ENCODE assay signal across 8 mouse cellular contexts in the genomic region with DNA sequence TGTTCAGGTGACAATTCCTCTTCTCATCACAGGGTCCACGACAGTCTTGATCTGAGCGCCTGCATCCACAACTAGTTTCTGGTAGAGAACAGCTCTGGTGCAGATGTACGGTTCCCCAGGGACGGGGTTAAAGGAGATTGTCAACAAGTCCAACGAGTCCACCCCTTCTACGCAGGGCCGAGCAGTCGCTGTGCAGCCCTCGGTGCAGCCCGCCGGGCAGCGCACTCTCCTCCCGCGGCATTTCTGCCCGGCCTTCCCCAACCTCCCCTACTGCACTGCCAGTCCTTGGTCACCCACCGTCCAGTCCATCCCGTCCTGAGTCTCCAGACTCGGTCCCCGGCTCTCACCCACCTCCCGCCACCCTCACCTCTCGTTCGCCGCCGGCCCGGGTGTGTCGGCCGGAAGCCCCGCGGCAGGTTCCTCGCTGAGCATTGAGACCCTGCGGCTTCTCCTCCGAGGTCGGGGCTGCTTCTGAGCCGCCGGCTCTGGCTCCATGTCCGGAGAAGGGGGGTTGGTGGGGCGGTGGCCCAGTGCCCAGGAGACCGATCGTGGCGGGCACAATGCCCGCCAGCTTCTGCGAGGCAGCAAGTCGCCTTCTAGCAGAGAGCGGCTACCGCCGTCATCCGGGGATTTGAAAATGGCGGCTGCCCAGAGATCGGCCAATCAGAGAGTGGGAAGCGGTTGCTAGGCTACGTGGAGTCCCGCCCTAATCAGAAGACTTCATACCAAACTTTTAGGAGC. TPM values are rescaled to one million over a fixed set of nuclear protein-coding genes. Genes with fewer than 3 reads are reported as not detected.
A peak's percentile ranks its signal among the peaks of the same experiment; 100 is the strongest.
DNase-seq lines count a peak whose midpoint lies in the region; ATAC-seq and TF ChIP-seq lines count a peak whose summit lies in the region.

A gene (minus strand): TSS at position 650 of the 741 bp plus-strand sequence.
A gene (plus strand): TSS at position 704 of the 741 bp plus-strand sequence.

- no peak for TF ChIP-seq CTCF in kidney, postnatal 0 days (IDR thresholded peaks at IDR 0.05; ENCODE audit: low read depth)

- H3K4me3 ChIP-seq in heart, embryonic 12.5 days = peak within 1 kb of the TSS; percentile 96
- peak within 1 kb of the TSS; percentile 68 for H3K4me3 ChIP-seq in kidney, postnatal 0 days (replicated peaks; ENCODE audit: low read depth, low read length)
- peak within 1 kb of the TSS; percentile 94 for H3K4me3 ChIP-seq in liver, embryonic 11.5 days (ENCODE audit: low read depth, low read length)
- H3K4me3 ChIP-seq in stomach, embryonic 14.5 days (ENCODE audit: low read depth, low read length) = peak within 1 kb of the TSS; percentile 88

- H3K27ac ChIP-seq in heart, embryonic 12.5 days (ENCODE audit: poor library complexity, severe bottlenecking) = peak within 1 kb of the TSS; percentile 66
- H3K27ac ChIP-seq in kidney, postnatal 0 days = peak within 1 kb of the TSS; percentile 5; the same call in 1 of the 2 replicates
- H3K27ac ChIP-seq in liver, embryonic 11.5 days (ENCODE audit: low read depth, low read length) = peak within 1 kb of the TSS; percentile 41; the same call in 1 of the 2 replicates
- 0 out of 2 replicates have a peak within 1 kb of the TSS, but pooled peaks have one; percentile 16 for H3K27ac ChIP-seq in stomach, embryonic 14.5 days (ENCODE audit: low read length)

- no peaks in the 10 kb centered on the region for H3K27me3 ChIP-seq in heart, embryonic 12.5 days (replicated peaks)
- H3K27me3 ChIP-seq in kidney, postnatal 0 days (ENCODE audit: insufficient read depth, low read length) = no peaks in the 10 kb centered on the region
- no peaks in the 10 kb centered on the region for H3K27me3 ChIP-seq in liver, embryonic 11.5 days (replicated peaks; ENCODE audit: control insufficient read depth, insufficient read depth, low read length)
- no peaks in the 10 kb centered on the region for H3K27me3 ChIP-seq in stomach, embryonic 14.5 days (ENCODE audit: control insufficient read depth, insufficient read depth, low read length)

- peak within 1 kb of the TSS; percentile 88 for H3K4me2 ChIP-seq in heart, embryonic 12.5 days
- H3K4me2 ChIP-seq in kidney, postnatal 0 days (ENCODE audit: low read length) = peak within 1 kb of the TSS; percentile 64
- H3K4me2 ChIP-seq in liver, embryonic 11.5 days = peak within 1 kb of the TSS; percentile 82
- H3K4me2 ChIP-seq in stomach, embryonic 14.5 days (replicated peaks; ENCODE audit: low read depth, low read length) = peak within 1 kb of the TSS; percentile 59

- peak; percentile 91 for DNase-seq in B cell, adult 2 months
- peak; percentile 91 for DNase-seq in brain, adult 2 months (ENCODE audit: low read depth, low spot score)
- peak; percentile 95 for DNase-seq in kidney, postnatal 0 days (ENCODE audit: low spot score)
- DNase-seq in liver, embryonic 11.5 days (ENCODE audit: low spot score) = peak; percentile 91
- DNase-seq in naive thymus-derived CD4-positive, alpha-beta T cell, adult 2 months (ENCODE audit: low read depth) = peak; percentile 94

- H3K4me1 ChIP-seq in heart, embryonic 12.5 days (replicated peaks) = peaks cover 9% of the 10 kb centered on the region
- H3K4me1 ChIP-seq in kidney, postnatal 0 days (replicated peaks; ENCODE audit: insufficient read depth, low read length) = no peaks in the 10 kb centered on the region
- H3K4me1 ChIP-seq in liver, embryonic 11.5 days (replicated peaks; ENCODE audit: control insufficient read depth, insufficient read depth, low read length) = peaks cover 5% of the 10 kb centered on the region; the same call in 1 of the 2 replicates
- H3K4me1 ChIP-seq in stomach, embryonic 14.5 days (ENCODE audit: control insufficient read depth, insufficient read depth, low read length) = 0 out of 2 replicates have a peak, but pooled peaks cover 5% of the 10 kb centered on the region

- peak within 1 kb of the TSS; percentile 92 for H3K9ac ChIP-seq in heart, embryonic 12.5 days
- peak within 1 kb of the TSS; percentile 78 for H3K9ac ChIP-seq in kidney, postnatal 0 days (ENCODE audit: low read depth, low read length)
- peak within 1 kb of the TSS; percentile 93 for H3K9ac ChIP-seq in liver, embryonic 11.5 days (ENCODE audit: low read depth, low read length)
- H3K9ac ChIP-seq in stomach, embryonic 14.5 days (replicated peaks; ENCODE audit: low read depth, low read length) = peak within 1 kb of the TSS; percentile 71

- ATAC-seq in erythroblast, adult 5-6 weeks (replicated peaks; ENCODE audit: low FRiP score, poor library complexity, severe bottlenecking) = peak; percentile 97
- peak; percentile 94 for ATAC-seq in heart, embryonic 12.5 days (ENCODE audit: insufficient number of reproducible peaks, low FRiP score)
- peak; percentile 98 for ATAC-seq in kidney, postnatal 0 days (replicated peaks; ENCODE audit: low FRiP score, low read depth)
- peak; percentile 97 for ATAC-seq in liver, embryonic 11.5 days (replicated peaks; ENCODE audit: low FRiP score)
- peak; percentile 97 for ATAC-seq in stomach, embryonic 14.5 days (ENCODE audit: insufficient number of reproducible peaks, insufficient read depth, low FRiP score, low read depth)

- peaks cover 13% of the 10 kb centered on the region for H3K36me3 ChIP-seq in heart, embryonic 12.5 days
- no peaks in the 10 kb centered on the region for H3K36me3 ChIP-seq in kidney, postnatal 0 days (ENCODE audit: insufficient read depth, low read length)
- peaks cover 16% of the 10 kb centered on the region; the same call in 1 of the 2 replicates for H3K36me3 ChIP-seq in liver, embryonic 11.5 days (ENCODE audit: control insufficient read depth, insufficient read depth, low read length)
- no peaks in the 10 kb centered on the region; the same call in 1 of the 2 replicates for H3K36me3 ChIP-seq in stomach, embryonic 14.5 days (ENCODE audit: control insufficient read depth, insufficient read depth, low read length)

- WGBS in heart, embryonic 12.5 days = under 1% methylated on average over 52 of the region's 52 CpGs
- under 1% methylated on average over 52 of the region's 52 CpGs for WGBS in kidney, postnatal 0 days
- under 1% methylated on average over 52 of the region's 52 CpGs for WGBS in liver, embryonic 11.5 days
- WGBS in stomach, embryonic 14.5 days = under 1% methylated on average over 52 of the region's 52 CpGs

- no peaks in the 10 kb centered on the region; the same call in 1 of the 2 replicates for H3K9me3 ChIP-seq in heart, embryonic 12.5 days (replicated peaks)
- H3K9me3 ChIP-seq in kidney, postnatal 0 days (replicated peaks; ENCODE audit: low read length) = no peaks in the 10 kb centered on the region
- no peaks in the 10 kb centered on the region for H3K9me3 ChIP-seq in liver, embryonic 11.5 days (ENCODE audit: control insufficient read depth, low read length)
- no peaks in the 10 kb centered on the region for H3K9me3 ChIP-seq in stomach, embryonic 14.5 days (ENCODE audit: control insufficient read depth, low read depth, low read length)

RNA-seq across cellular contexts. Expression of the first gene that starts in this region (rescaled TPM):
- total RNA-seq in erythroblast, adult 5-6 weeks (2015; ENCODE audit: low replicate concordance) = 13.4 and 17.8 TPM in 2 replicates
- total RNA-seq in erythroblast, adult 5-6 weeks (2017; ENCODE audit: low replicate concordance) = 21.0 and 42.0 TPM in 2 replicates
- polyA plus RNA-seq in heart, embryonic 12.5 days (2016; fragmentation: Nextera tagmentation; extraction: Ambion mirVana) = 63.6 and 63.7 TPM in 2 replicates
- 46.0 and 52.4 TPM in 2 replicates for polyA plus RNA-seq in kidney, postnatal 0 days (2015; fragmentation: Nextera tagmentation; extraction: Ambion mirVana)
- 95.0 and 103 TPM in 2 replicates for polyA plus RNA-seq in liver, embryonic 11.5 days (2014; fragmentation: Nextera tagmentation; extraction: Ambion mirVana)
- polyA plus RNA-seq in stomach, embryonic 14.5 days (2014; fragmentation: Nextera tagmentation; extraction: Ambion mirVana) = 70.9 and 75.8 TPM in 2 replicates

RNA-seq across cellular contexts. Expression of the second gene that starts in this region (rescaled TPM):
- total RNA-seq in erythroblast, adult 5-6 weeks (2015; ENCODE audit: low replicate concordance) = not detected in 2 replicates
- not detected in 2 replicates for total RNA-seq in erythroblast, adult 5-6 weeks (2017; ENCODE audit: low replicate concordance)
- polyA plus RNA-seq in heart, embryonic 12.5 days (2016; fragmentation: Nextera tagmentation; extraction: Ambion mirVana) = not detected in 2 replicates
- not detected in 2 replicates for polyA plus RNA-seq in kidney, postnatal 0 days (2015; fragmentation: Nextera tagmentation; extraction: Ambion mirVana)
- not detected in 2 replicates for polyA plus RNA-seq in liver, embryonic 11.5 days (2014; fragmentation: Nextera tagmentation; extraction: Ambion mirVana)
- polyA plus RNA-seq in stomach, embryonic 14.5 days (2014; fragmentation: Nextera tagmentation; extraction: Ambion mirVana) = 0.10 and 0.14 TPM in 2 replicates

Comparison
In these comparisons a context has a peak if more than half of its experiments do, and no peak if none do; other contexts are left out.
1. Peak in every context shown above with its lines: DNase-seq, ATAC-seq, H3K4me3 ChIP-seq and H3K27ac ChIP-seq.
2. H3K27ac ChIP-seq: peak in every context shown above with its lines; median percentile 66 in heart, embryonic 12.5 days; 41 in liver, embryonic 11.5 days; 16 in stomach, embryonic 14.5 days; 5 in kidney, postnatal 0 days.